Mouse (Mus musculus) testis, adult 2 months (tissue): Measurements from ENCODE around the gene Ppp4c.

Source experiments
- CTCF ChIP-seq: fragments of 200-500 bp; IDR thresholded peaks from 2 replicates; pipeline ENCODE4 v1.5.1; 2012; ENCODE audit warnings: low read depth, mild to moderate bottlenecking, inconsistent platforms, low read length, moderate library complexity; ENCODE audit not compliant: control insufficient read depth, insufficient read depth, insufficient replicate concordance
- POLR2A ChIP-seq: fragments of 200-500 bp; IDR thresholded peaks from 2 replicates; pipeline ENCODE4 v1.6.1; 2012; ENCODE audit warnings: low read depth, mild to moderate bottlenecking, inconsistent platforms, low read length, moderate library complexity; ENCODE audit not compliant: control insufficient read depth

DNA sequence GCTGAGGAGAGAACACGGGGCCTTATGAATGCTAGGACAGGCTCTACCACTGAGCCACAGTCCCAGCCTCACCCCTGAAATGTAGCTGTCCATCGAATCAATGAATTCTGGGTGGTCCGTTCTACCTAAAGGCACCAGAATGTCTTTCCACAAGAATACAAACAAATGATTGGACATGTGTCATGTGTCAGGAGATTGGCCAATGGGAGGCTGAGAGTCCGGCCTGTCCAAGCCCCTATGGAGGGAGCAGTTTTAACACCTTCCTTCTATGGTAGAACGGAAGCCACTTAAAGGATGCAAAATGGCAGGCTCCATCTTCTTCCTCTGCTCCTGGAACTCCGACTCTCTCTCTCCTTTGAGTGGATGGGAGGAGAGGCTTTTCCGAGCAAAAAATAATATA is 25.3 kb upstream of the Ppp4c start:
- TF ChIP-seq POLR2A (no peak), CTCF (no peak)
